Mouse (Mus musculus): ENCODE results near the gene Slc6a19. TPM values are rescaled to one million over a fixed set of nuclear protein-coding genes. Genes with fewer than 3 reads are reported as not detected.

The Slc6a19 gene
- total RNA-seq, 2 experiments from 2014 or later = 0.09 TPM; not detected in 1

DNA sequence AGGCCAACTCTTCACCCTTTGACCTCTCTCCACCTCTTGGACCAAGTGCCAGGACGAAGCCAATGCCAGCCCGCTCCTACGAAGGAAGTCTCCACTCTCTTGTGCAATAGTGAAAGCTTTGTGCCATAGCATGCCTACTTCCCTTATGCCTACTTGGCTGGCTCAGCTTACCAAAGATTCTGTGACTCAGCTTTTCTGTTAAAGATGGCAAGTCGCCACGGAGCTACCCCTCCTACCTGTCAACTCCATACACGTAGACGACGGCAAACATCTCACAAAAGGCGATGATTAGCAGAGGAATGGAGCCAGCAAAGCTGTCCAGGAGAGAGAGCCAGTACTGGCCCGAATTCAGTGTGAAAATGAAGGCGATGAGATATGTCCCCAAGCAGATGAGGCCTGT, 21.0 kb downstream of the Slc6a19 start:
- peak; percentile 15 to 41 for DNase-seq (ENCODE audit: low spot score in 2 of 2)
- intact Hi-C loops (cut with DNase I) = no loop called here

DNA sequence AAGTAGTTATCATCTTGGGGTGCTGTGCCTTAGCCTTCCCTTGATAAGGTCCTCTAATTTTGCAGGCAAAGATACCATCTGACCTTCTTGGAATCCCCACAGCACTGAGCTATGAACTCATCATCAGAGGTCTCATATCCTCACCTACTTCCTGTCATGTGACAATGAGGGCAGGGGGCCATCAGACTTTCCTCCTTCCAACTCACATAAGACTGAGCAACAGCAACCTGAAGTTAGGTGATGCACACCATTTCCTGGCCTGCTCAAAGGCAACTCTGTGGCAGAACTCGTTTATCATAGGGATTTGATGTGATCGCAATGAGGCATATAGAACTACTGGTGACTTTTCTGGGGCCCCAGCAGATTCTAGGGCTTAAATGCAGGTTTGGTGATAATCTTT, 22.4 kb downstream of the Slc6a19 start:
- DNase-seq (ENCODE audit: low spot score in 2 of 2) = no peak
- intact Hi-C loops (cut with DNase I) = no loop called here

DNA sequence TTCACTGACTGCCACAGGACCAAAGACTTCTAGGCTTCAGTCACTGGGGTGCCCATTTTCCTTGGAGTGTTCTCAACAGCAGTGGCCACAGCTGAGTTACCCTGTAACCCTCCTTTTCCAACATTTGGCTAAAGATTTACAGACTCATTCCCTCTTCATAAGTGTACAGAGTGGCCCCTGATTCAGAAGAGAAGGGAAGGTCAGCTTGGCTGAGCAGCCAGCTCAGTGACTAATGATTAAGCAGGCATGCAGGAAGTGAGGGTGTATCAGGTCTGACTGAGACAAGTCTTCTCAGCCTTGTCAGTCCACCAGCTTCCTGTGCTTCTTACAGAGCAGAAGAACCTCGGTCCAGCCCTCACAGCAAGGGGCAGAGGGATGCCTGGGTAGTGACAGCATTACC, 24.3 kb downstream of the Slc6a19 start:
- intact Hi-C loops (cut with DNase I) = no loop called here

DNA sequence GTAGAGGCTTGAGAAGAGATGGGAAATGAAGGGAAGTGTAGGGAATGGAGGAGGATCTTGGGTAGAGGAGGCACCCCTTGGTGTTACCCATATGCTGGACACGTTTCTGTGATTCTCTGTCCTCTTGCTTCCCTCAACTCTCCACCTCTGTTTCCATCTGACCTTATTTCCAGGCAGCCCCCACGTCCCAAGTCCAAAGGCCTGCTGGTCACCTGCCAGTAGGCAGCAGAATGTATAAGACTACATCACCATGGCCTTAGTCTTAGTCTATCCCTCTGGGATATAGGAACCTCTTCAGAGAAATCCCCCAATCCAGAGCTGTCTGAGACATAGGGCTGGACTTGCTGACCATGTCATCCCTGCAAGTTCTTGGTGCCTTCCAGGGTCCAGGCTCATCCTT, 25.4 kb downstream of the Slc6a19 start:
- DNase-seq (ENCODE audit: low spot score in 2 of 2) = no peak
- intact Hi-C loops (cut with DNase I) = no loop called here

More for the DNA sequence above, 24.3 kb downstream of the Slc6a19 start:
- DNase-seq (ENCODE audit: low spot score in 2 of 2) = no peak

DNA sequence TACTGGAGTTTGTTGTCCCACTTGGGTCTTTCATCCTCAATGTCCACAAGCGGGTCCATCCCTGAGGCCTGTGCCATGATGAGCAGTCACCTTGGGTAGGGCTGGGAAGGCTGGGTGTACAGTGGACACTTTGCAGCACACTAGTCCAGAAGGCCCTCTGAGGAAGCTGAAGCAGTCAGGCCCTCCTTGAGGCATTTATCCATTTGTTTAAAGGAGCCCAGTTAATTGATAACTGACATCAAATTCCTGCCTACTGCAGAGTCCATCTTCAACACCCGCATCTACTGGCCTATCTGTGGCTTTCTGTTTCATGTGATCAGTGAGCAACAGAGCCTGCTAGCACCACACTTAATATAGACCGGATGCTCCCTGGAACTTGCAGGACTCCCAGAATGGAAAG, 26.8 kb downstream of the Slc6a19 start, which contains the start of gene Slc6a18:
Slc6a18 (minus strand) TSS at position 171 of the 400 bp plus-strand sequence.
- intact Hi-C loops (cut with DNase I) = no loop called here
- DNase-seq (ENCODE audit: low spot score in 2 of 2) = no peak

DNA sequence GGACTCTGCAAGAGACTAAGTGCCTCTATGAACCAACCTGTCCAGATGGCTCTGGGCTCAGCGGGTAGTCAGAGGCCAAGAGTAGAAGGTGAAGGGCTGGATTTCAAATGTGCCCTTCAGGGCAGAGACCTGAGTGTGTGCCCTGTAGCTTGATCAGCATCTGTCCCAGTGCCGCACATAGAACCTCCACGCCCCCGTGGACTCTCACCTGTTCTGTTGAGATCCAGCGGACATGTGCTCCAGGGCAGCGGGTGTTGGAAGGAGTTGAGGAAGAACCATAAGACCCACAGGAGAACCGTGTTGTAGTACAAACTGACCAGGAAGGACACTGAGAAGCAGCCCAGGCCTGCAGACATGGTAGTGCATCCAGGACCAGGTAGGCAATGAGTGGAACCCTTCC, 29.5 kb downstream of the Slc6a19 start:
- intact Hi-C loops (cut with DNase I) = no loop called here
- DNase-seq (ENCODE audit: low spot score in 2 of 2) = no peak

DNA sequence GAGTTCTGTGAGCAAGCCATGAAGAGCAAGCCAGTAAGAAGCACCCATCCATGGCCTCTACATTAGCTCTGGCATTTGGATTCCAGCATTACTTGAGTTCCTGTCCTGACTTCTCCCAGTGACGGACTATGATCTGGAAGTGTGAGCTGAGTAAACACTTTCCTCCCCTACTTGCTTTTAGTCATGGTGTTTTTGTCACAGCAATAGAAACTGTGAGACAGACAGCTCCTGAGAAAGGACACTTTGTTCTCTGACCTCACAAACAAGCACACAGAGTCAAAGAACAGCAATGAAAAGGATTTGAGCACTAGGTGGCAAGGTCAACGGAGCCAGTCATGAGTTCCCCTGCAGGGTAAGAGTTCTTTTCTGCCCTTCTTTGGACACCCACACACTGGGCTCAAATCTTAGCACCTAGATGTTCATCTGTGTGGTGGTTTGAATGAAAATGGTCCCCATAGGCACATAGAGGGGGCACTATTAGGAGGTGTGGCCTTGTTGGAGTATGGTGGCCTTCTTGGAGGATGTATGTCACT, 44.4 kb downstream of the Slc6a19 start:
- no peak for DNase-seq (ENCODE audit: low spot score in 2 of 2)
- intact Hi-C loops (cut with DNase I) = no loop called here

DNA sequence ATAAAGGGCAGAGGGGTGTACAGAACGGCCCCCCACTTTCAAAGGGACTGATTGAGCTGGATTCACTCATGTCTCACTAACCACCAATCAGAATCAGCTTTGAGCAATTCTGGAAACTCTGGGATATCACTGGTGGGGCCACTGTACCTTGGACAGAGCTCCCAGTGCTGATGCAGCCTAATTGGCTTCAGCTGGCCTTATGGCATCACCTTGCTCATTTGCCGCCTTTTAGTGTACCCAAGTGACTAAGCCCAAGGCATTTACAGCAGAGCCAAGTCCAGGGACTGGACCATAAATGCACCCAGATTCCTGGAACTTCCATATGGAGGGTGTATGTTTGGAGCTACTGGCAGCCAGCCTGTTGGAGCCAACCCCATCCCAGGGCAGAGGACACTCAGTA, 45.7 kb downstream of the Slc6a19 start:
- intact Hi-C loops (cut with DNase I) = no loop called here
- no peak for DNase-seq (ENCODE audit: low spot score in 2 of 2)

DNA sequence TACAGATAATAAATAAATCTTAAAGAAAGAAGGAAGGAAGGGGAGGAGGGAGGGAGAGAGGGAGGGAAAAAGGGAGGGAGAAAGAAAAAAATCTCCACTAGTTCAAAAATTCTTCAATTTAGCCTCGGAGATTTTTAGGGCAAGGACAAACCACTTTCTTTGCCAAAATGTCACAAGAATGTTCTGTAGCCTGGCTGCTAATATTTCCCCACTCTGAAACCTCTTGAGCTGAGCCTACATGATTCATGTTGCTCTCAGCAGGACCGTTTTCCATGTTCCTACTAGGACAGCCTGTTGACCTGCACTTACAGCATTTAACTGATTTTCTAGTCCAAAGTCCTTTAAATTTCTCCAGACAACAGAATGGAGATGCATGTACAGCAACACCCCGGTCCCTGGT, 49.7 kb downstream of the Slc6a19 start:
- intact Hi-C loops (cut with DNase I) = no loop called here
- DNase-seq (ENCODE audit: low spot score in 2 of 2) = no peak

DNA sequence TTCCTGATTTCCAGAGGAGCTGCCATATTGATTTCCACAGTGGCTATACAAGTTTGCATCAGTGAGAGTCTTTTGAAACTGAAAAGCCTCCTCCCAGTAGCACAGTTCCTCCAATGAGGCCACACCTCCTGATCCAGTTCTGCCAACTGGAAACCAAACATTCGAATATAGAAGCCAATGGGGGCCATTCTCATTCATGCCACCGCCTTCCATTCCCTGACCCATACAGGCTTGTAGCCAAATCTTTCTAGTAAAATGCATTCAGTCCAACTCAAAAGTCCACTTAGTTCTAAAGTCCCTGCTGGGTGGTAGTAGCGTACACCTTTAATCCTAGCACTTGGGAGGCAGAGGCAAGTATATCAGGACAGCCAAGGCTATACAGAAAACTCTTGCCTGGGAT, 51.4 kb downstream of the Slc6a19 start:
- no peak for DNase-seq (ENCODE audit: low spot score in 2 of 2)
- intact Hi-C loops (cut with DNase I) = no loop called here

DNA sequence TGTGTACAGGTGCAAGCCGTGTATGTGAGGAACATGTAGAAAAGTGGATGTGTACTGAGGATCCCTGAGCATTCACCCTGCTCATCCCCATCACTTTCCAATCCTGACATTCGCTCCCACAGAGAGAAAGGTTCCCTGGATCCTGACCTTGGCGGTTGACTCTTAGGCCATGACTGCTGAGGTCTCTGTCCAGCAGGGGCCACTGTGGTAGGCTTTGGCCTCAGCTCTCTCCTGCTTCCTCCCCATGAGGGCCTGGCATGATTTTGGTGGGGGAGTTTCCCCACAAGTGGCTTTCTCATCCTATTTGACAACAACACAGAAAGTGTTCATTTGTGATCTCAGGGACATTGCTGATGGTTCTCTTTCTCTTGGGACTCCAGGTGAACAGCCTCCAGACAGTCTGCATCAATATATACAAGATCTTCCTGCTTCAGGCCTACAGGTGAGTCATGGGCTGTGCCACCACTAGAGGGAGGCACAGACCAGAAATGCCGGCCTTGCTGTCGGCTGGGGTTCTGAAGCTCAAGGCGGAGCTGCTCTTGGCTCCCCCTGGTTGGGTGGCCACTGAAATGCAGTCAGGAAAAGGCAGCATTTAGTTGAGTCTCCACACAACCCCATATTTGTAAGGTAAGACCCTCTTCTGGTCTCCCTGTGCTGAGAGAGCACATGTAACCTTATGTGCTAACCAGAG, 58.1 kb downstream of the Slc6a19 start:
- peak; percentile 71 to 79 for DNase-seq (ENCODE audit: low spot score in 2 of 2)

DNA sequence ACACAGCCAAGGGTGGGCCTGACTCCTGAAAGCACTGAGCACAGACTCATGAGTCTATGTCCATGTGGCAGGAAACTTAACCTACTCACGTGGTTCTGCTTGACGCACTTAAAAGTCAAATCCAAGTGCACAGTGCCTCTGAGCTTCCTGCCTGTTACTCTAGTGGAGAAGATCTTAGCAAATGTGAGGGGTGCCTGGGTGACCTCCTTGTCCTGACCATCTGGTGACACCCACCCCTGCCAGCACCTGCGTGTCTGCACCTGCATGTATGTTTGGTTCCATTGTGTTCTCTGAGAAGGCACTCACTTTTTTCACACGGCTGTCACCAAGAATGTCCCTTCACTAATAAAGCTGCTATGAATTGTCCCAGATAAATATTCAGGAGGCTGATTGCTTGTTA, 63.4 kb downstream of the Slc6a19 start:
- intact Hi-C loops (cut with DNase I) = no loop called here

More for the DNA sequence above, 58.1 kb downstream of the Slc6a19 start:
- intact Hi-C loops (cut with DNase I) = loop anchor here (2.0 to 5.0 kb wide), 3 partner anchors 46 to 261 kb away; no protein-coding TSS in a partner anchor

DNA sequence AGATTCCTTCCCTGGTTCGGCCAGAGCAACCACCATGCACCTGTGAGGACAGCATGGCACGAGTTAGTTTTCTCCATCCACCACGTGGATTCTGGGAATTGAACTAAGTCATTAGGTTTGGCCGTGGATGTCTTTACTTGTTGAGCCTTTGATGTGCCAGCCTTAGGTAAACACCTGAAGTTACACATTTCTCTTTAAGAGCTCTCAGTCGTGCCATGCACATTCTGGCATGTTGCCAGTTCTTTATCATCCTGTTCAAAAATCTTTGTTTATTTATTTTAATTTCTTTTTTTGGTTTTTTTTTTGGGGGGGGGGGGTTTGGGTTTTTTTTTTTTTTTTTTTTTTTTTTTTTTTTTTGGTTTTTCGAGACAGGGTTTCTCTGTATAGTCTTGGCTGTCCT, 66.8 kb downstream of the Slc6a19 start:
- intact Hi-C loops (cut with DNase I) = no loop called here
- no peak for DNase-seq (ENCODE audit: low spot score in 2 of 2)

More for the DNA sequence above, 63.4 kb downstream of the Slc6a19 start:
- no peak for DNase-seq (ENCODE audit: low spot score in 2 of 2)

DNA sequence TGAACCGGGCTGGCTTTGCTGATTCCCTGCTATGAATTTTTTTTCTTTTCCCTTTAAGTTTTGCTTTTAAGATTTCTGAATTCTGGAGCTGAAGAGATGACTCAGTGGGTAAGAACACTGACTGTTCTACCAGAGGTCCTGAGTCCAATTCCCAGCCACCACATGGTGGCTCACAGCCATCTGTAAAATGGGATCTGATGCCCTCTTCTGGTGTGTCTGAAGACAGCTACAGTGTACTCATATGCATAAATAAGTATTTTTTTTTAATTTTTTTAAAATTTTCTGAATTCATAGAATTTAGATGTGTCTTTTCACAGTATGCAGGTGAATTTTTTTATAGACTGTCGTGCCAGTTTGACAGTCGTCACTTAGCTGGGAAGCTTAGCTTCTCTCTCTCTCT, 72.8 kb downstream of the Slc6a19 start:
- DNase-seq (ENCODE audit: low spot score in 2 of 2) = no peak
- intact Hi-C loops (cut with DNase I) = no loop called here

Other genes starting within 250 kb of the Slc6a19 start
- gene Lpcat1, start 237.7 kb downstream of the Slc6a19 start, total RNA-seq (2021) = 10 to 100 TPM; 48.8 to 53.3 TPM
- under 1 TPM in 1 of 2 experiments, not detected in 1; 0.25 TPM for gene Slc6a3, start 168.1 kb downstream of the Slc6a19 start, total RNA-seq (2021)
- gene Clptm1l, start 100.9 kb downstream of the Slc6a19 start, total RNA-seq (2021) = 100 to 1,000 TPM; 121 to 131 TPM
- 1 to 10 TPM; 2.3 to 2.9 TPM for gene Tert, start 78.0 kb downstream of the Slc6a19 start, total RNA-seq (2021)
- not detected for gene Slc6a18, start 26.8 kb downstream of the Slc6a19 start, total RNA-seq (2021)
- 1 to 10 TPM; 4.9 to 5.4 TPM for gene Slc12a7, start 28.2 kb upstream of the Slc6a19 start, total RNA-seq (2021)
- gene Nkd2, start 142.8 kb upstream of the Slc6a19 start, total RNA-seq (2021) = 1 to 10 TPM; 3.7 to 4.9 TPM
- gene Trip13, start 232.9 kb upstream of the Slc6a19 start, total RNA-seq (2021) = 1 to 10 TPM in 1 of 2 experiments, under 1 TPM in 1; 0.61 to 1.3 TPM
- gene Brd9, start 232.9 kb upstream of the Slc6a19 start, total RNA-seq (2021) = 10 to 100 TPM; 80.4 to 83.4 TPM